Comparison of ENCODE assay signal across 8 mouse cellular contexts in genomic region chr4:28298911-28299353, GRCm38 (mm10).
A peak's percentile ranks its signal among the peaks of the same experiment; 100 is the strongest.
DNase-seq lines count a peak whose midpoint lies in the region; ATAC-seq and TF ChIP-seq lines count a peak whose summit lies in the region.

No protein-coding gene starts in this region.

- intact Hi-C loops in left cerebral cortex, postnatal 14 days (cut with DNase I), result no loop called here

- H3K4me2 ChIP-seq in kidney, postnatal 0 days (ENCODE audit: low read length), result no peak overlapping the region; the same call in 1 of the 2 replicates

- H3K9me3 ChIP-seq in kidney, postnatal 0 days (replicated peaks; ENCODE audit: low read length), result no peaks in the 10 kb centered on the region

- DNase-seq in kidney, postnatal 0 days (ENCODE audit: low spot score), result peak; percentile 84
- no peak for DNase-seq in kidney, adult 9 months
- peak; percentile 67 for DNase-seq in brain, embryonic 14.5 days (ENCODE audit: low read depth)
- peak; percentile 49 for DNase-seq in forelimb bud, embryonic 11.5 days (ENCODE audit: low read depth, low spot score)
- DNase-seq in left cerebral cortex, postnatal 14 days (ENCODE audit: low spot score in 2 of 2), result peak; percentile 69 to 90
- no peak for DNase-seq in MN1 (ENCODE audit: low spot score)
- DNase-seq in heart, adult 18-20 months, result no peak
- DNase-seq in thymus, postnatal 4 days, result no peak

- H3K4me3 ChIP-seq in kidney, postnatal 0 days (replicated peaks; ENCODE audit: low read depth, low read length), result no peak overlapping the region

- peak; percentile 87 for ATAC-seq in kidney, postnatal 0 days (replicated peaks; ENCODE audit: low FRiP score, low read depth)

- no peak for TF ChIP-seq CTCF in kidney, postnatal 0 days (IDR thresholded peaks at IDR 0.05; ENCODE audit: low read depth)
- TF ChIP-seq CTCF in brain, embryonic 14.5 days (IDR thresholded peaks at IDR 0.05; ENCODE audit: borderline replicate concordance, extremely low read depth, insufficient read depth, insufficient read length), result no peak

- H3K9ac ChIP-seq in kidney, postnatal 0 days (ENCODE audit: low read depth, low read length), result no peak overlapping the region

- H3K27me3 ChIP-seq in kidney, postnatal 0 days (ENCODE audit: insufficient read depth, low read length), result no peaks in the 10 kb centered on the region

- 33% methylated on average over 7 of the region's 7 CpGs for WGBS in kidney, postnatal 0 days

- no peaks in the 10 kb centered on the region for H3K36me3 ChIP-seq in kidney, postnatal 0 days (ENCODE audit: insufficient read depth, low read length)

- H3K4me1 ChIP-seq in kidney, postnatal 0 days (replicated peaks; ENCODE audit: insufficient read depth, low read length), result no peaks in the 10 kb centered on the region

- peak overlapping the region; percentile 31; the same call in 1 of the 2 replicates for H3K27ac ChIP-seq in kidney, postnatal 0 days

- TF ChIP-seq POLR2A in brain, embryonic 14.5 days (IDR thresholded peaks at IDR 0.05; ENCODE audit: borderline replicate concordance, extremely low read depth, insufficient read depth, insufficient read length, poor library complexity, severe bottlenecking), result no peak

Comparison
In these comparisons a context has a peak if more than half of its experiments do, and no peak if none do; other contexts are left out.
1. DNase-seq: peak in kidney, postnatal 0 days (single experiment), brain, embryonic 14.5 days (single experiment), forelimb bud, embryonic 11.5 days (single experiment) and left cerebral cortex, postnatal 14 days (2 of 2); none in kidney, adult 9 months (single experiment), MN1 (single experiment), heart, adult 18-20 months (0 of 2) and thymus, postnatal 4 days (single experiment).